20 mouse cellular contexts compared by ENCODE assay signal in the genomic region with DNA sequence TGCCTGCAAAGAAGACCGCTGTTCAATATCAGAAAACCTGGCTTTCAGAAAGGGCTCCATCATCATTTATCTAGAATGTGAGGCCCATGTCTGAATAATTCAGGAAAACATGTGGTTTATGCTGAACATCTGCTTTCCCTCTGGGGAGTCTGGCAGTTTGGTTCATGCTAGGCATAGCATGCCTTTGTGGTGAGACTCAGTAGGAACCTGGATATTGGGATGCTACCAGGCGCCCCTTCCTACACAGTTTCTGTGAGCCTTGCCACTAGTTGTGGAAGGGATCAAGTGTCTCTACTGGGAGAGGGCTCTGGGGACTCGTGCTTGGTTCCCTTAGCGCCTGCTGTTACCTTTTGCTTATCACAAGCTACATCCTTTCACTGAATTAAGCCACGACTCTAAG. TPM values are rescaled to one million over a fixed set of nuclear protein-coding genes. Genes with fewer than 3 reads are reported as not detected.
"Had no signal": no experiment of that assay in that cellular context is flagged by ENCODE, and none has a peak within 500 bp of the region (broad histone marks: within the 10 kb centered on the region; RNA-seq: fewer than 3 reads in every experiment).

No protein-coding gene starts in this region.

- H3K4me2 ChIP-seq: limb, embryonic 12.5 days; limb, embryonic 15.5 days; liver, embryonic 11.5 days; lung, embryonic 14.5 days; neural tube, embryonic 12.5 days; neural tube, embryonic 15.5 days had no signal

- H3K9me3 ChIP-seq: limb, embryonic 12.5 days; limb, embryonic 15.5 days; midbrain, embryonic 10.5 days; neural tube, embryonic 12.5 days; neural tube, embryonic 15.5 days had no signal

- H3K4me3 ChIP-seq: limb, embryonic 12.5 days; limb, embryonic 15.5 days; midbrain, embryonic 10.5 days; neural tube, embryonic 12.5 days; neural tube, embryonic 15.5 days had no signal

- DNase-seq: kidney, adult 18-20 months; kidney, adult 9 months; kidney, postnatal 14 days; kidney, postnatal 4 days; left cerebral cortex, postnatal 4 days; liver, postnatal 0 days; lung, embryonic 14.5 days; midbrain, embryonic 14.5 days; thymus, adult 18-20 months; thymus, postnatal 14 days; thymus, postnatal 4 days had no signal

- ATAC-seq: liver, postnatal 0 days; lung, postnatal 0 days had no signal

- H3K36me3 ChIP-seq: limb, embryonic 12.5 days; limb, embryonic 15.5 days; midbrain, embryonic 10.5 days; neural tube, embryonic 12.5 days; neural tube, embryonic 15.5 days had no signal

- H3K9ac ChIP-seq: limb, embryonic 12.5 days; limb, embryonic 15.5 days; liver, embryonic 14.5 days; liver, postnatal 0 days; lung, embryonic 14.5 days; neural tube, embryonic 12.5 days; neural tube, embryonic 15.5 days had no signal

- H3K4me1 ChIP-seq: limb, embryonic 15.5 days; neural tube, embryonic 12.5 days; neural tube, embryonic 15.5 days had no signal

- H3K27me3 ChIP-seq: limb, embryonic 12.5 days; limb, embryonic 15.5 days; neural tube, embryonic 12.5 days; neural tube, embryonic 15.5 days had no signal

- H3K27ac ChIP-seq: limb, embryonic 12.5 days; limb, embryonic 15.5 days; liver, embryonic 14.5 days; macrophage; midbrain, embryonic 10.5 days; neural tube, embryonic 12.5 days; neural tube, embryonic 15.5 days had no signal

RNA-seq across cellular contexts. Expression of a gene that starts 37.2 kb away (rescaled TPM):
- polyA plus RNA-seq: limb, embryonic 12.5 days; macrophage had no signal
